Mouse (Mus musculus): ENCODE measurements around the gene Fam136a. TPM values are rescaled to one million over a fixed set of nuclear protein-coding genes. Genes with fewer than 3 reads are reported as not detected.

Fam136a gene
- polyA plus RNA-seq, 1 experiment = 8.9 TPM

DNA sequence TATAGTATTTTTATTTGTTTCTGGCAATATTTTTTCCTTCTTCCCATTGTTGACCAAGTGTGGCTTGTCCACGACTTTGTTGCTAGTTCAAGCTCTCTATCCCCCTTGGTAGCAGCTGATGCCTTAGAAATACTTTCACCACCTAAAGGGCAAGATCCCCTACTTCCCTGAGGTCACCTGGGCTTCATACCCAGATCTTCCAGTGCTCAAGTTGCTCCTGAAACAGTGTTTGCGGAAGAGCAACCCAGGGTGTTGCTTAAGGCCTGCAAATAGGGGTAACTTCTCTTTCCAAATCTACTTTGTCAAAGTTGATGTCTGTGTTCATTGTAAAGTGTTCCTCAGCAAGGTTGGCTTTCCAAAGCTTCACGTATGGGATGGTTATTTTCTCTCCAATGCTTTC is 53.8 kb downstream of the Fam136a start:
- H3K4me1 ChIP-seq (ENCODE audit: control insufficient read depth, insufficient read depth, insufficient read length) = no peaks in the 10 kb centered on the region
- no peaks in the 10 kb centered on the region for H3K27me3 ChIP-seq (ENCODE audit: control insufficient read depth, insufficient read depth, low read length)
- WGBS = 90% methylated on average over 3 of the region's 3 CpGs
- no peak for DNase-seq (ENCODE audit: low read depth in 1 of 2, low spot score in 2 of 2)
- no peak overlapping the region for H3K4me3 ChIP-seq (ENCODE audit: extremely low read depth, insufficient read depth, insufficient read length)
- no peak for TF ChIP-seq POLR2A (IDR thresholded peaks at IDR 0.05; ENCODE audit: low read depth, low read length)
- no peak for TF ChIP-seq CTCF (IDR thresholded peaks at IDR 0.05; ENCODE audit: extremely low read depth, insufficient read depth, insufficient read length, insufficient replicate concordance)
- no peak overlapping the region for H3K27ac ChIP-seq (ENCODE audit: insufficient read depth, low read length)
- peaks cover 35% of the 10 kb centered on the region for H3K36me3 ChIP-seq (ENCODE audit: control insufficient read depth, insufficient read depth, low read length)

Other genes with a start within 250 kb of the Fam136a start
- gene Tgfa, start 170.4 kb upstream of the Fam136a start, polyA plus RNA-seq (2012; rRNA removed) = 0.45 and 0.49 TPM in 2 replicates
- 31.8 and 60.7 TPM in 2 replicates for gene Snrpg, start 5.7 kb downstream of the Fam136a start, polyA plus RNA-seq (2012; rRNA removed)
- 10.3 and 10.5 TPM in 2 replicates for gene Pcyox1, start 31.5 kb downstream of the Fam136a start, polyA plus RNA-seq (2012; rRNA removed)
- 15.4 and 15.9 TPM in 2 replicates for gene Tia1, start 38.6 kb downstream of the Fam136a start, polyA plus RNA-seq (2012; rRNA removed)
- 8.5 and 10.4 TPM in 2 replicates for gene Gm44790, start 61.0 kb downstream of the Fam136a start, polyA plus RNA-seq (2012; rRNA removed)
- gene C87436, start 72.7 kb downstream of the Fam136a start, polyA plus RNA-seq (2012; rRNA removed) = 9.5 and 9.7 TPM in 2 replicates
- 166 and 200 TPM in 2 replicates for gene Pcbp1, start 160.7 kb downstream of the Fam136a start, polyA plus RNA-seq (2012; rRNA removed)

All from spleen, adult 2 months (tissue).